Mouse (Mus musculus) forebrain, embryonic 15.5 days (tissue): ENCODE measurements at regions not wholly inside any gene's neighbourhood (a gene's known extent, or its start where the extent isn't known, plus 50 kb on each side); places are given as distances from the start of the nearest gene placed in this dataset.

Experiments
- ATAC-seq: fragments of 200-750 bp; cut with Nextera tagmentation; replicated peaks from 2 replicates; pipeline ENCODE4 v1.8.0; 2017; ENCODE audit warnings: mild to moderate bottlenecking, moderate TSS enrichment, moderate library complexity
- H3K27ac ChIP-seq: fragments of 300-500 bp; sonication (generic); replicated peaks from 2 replicates; pipeline ENCODE4 v1.5.1; 2015; ENCODE audit warnings: mild to moderate bottlenecking, inconsistent platforms
- H3K27me3 ChIP-seq: fragments of 300-500 bp; sonication (generic); 2 replicates; pipeline ENCODE4 v1.6.1; 2015; ENCODE audit warnings: inconsistent platforms
- H3K36me3 ChIP-seq: fragments of 300-500 bp; sonication (generic); 2 replicates; pipeline ENCODE4 v1.6.1; 2015; ENCODE audit warnings: mild to moderate bottlenecking, inconsistent platforms
- H3K4me1 ChIP-seq: fragments of 300-500 bp; sonication (generic); 2 replicates; pipeline ENCODE4 v1.6.1; 2015; ENCODE audit warnings: inconsistent platforms
- H3K4me2 ChIP-seq: fragments of 300-500 bp; sonication (generic); replicated peaks from 2 replicates; pipeline ENCODE4 v1.6.1; 2015; ENCODE audit warnings: mild to moderate bottlenecking, inconsistent platforms
- H3K4me3 ChIP-seq: fragments of 300-500 bp; sonication (generic); 2 replicates; pipeline ENCODE4 v1.5.1; 2015; ENCODE audit warnings: mild to moderate bottlenecking, inconsistent platforms
- H3K9ac ChIP-seq: fragments of 300-500 bp; sonication (generic); replicated peaks from 2 replicates; pipeline ENCODE4 v1.6.1; 2015; ENCODE audit warnings: mild to moderate bottlenecking, inconsistent platforms
- H3K9me3 ChIP-seq: fragments of 300-500 bp; sonication (generic); 2 replicates; pipeline ENCODE4 v1.6.1; 2016; ENCODE audit warnings: inconsistent platforms
- WGBS: fragments of 180-500 bp; shearing (Covaris S2); methylation state at CpG from one replicate; pipeline ENCODE4 v1.1.7; 2015; ENCODE audit warnings: mixed read lengths; 5-methylcytosine and 5-hydroxymethylcytosine counted together

DNA sequence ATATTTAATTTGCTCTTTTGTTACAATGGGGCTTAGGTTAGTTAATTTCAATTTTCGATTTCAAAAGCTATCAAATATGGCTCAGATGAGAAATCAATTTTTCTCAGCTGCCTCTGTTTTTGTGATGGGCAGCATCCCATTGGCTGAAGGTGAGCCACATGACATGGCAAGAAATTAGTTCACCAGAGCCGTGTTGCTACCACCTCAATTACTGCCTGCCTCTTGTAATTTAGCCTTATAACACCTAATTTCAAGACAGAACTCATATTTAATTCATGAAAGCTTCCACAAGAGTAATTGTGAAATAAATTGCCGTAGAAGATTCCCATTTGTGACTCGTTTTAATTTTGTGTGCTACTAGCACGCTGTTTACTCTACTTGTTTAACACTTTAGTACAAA, 262.9 kb downstream of the Nr2f2 start:
- Histone ChIP-seq H3K27me3 (no peaks in the 10 kb centered on the region), H3K9ac (no peak overlapping the region), H3K9me3 (no peaks in the 10 kb centered on the region), H3K4me2 (peak overlapping the region; percentile 29), H3K4me3 (no peak overlapping the region), H3K36me3 (no peaks in the 10 kb centered on the region), H3K4me1 (peaks cover 23% of the 10 kb centered on the region), H3K27ac (peak overlapping the region; percentile 88)
- WGBS, result 17% methylated on average over 5 of the region's 5 CpGs
- ATAC-seq, result peak; percentile 62

DNA sequence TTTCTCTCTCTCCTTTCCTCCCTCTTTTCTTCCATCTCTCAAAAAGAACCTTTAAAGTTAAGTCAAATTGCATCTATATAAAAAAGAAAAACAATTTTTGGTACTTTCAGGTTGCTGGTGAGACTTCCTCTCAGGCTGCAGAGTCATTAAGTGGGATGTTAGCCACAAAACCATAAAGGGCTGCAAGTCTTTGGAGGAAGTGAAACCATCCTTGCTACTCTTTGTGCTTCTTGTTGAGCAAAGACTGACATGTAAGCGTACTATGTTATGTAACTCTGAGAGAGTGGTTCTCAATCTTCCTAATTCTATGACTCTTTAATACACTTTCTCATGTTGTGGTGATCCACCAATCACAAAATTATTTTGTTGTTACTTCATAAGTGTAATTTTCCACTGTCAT, 267.5 kb downstream of the Nr2f2 start:
- 89% methylated on average over 1 of the region's 1 CpGs for WGBS
- ATAC-seq, result no peak
- Histone ChIP-seq H3K9ac (no peak overlapping the region), H3K27me3 (no peaks in the 10 kb centered on the region), H3K36me3 (no peaks in the 10 kb centered on the region), H3K4me1 (peaks cover 10% of the 10 kb centered on the region), H3K9me3 (no peaks in the 10 kb centered on the region), H3K27ac (no peak overlapping the region), H3K4me2 (no peak overlapping the region), H3K4me3 (no peak overlapping the region)

DNA sequence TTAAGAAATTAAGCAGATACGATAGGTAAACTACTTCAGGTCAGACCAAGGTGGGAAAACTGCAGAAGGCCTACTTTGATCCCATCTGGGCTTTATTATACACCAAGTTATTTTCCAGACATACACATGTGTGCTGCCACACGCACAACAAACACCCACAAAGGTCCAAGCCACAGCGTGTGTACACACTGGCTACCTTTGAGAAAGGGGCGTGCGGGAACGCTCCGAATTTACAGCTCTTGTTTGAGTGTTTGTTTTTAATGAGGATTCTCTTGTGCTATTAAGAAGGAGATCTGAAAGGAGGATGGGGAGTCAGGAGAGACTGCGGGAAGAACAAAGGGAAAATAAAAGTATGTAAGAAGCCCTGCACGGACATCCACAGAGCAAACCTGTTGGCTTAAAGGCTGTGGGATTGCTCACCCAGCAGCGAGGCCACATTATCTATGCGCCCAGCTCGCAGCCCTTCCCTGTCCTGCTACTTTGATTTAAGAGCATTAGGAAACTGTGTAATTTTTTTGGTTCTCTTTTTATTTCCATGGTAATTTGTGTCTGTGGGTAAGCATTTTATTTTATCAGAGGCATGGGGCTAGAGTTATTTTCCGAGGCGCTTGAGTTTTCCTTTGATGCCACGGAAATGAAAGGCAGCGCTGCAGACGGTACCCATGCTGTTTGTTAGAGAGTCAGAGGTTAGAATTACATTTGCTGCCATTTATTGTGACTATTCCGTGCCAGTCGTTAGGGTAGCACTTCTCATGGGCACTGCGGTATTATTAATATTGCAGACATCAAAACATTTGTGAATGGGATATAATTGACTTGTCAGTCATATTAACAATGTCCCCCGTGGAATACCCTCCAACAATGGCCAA, 272.4 kb downstream of the Nr2f2 start:
- ATAC-seq, result peak; percentile 78
- peak overlapping the region; percentile 12; the same call in 1 of the 2 replicates for H3K4me2 ChIP-seq
- WGBS, result 35% methylated on average over 21 of the region's 21 CpGs
- H3K9me3 ChIP-seq, result peaks cover 5% of the 10 kb centered on the region; the same call in 1 of the 2 replicates
- H3K27me3 ChIP-seq, result 0 out of 2 replicates have a peak, but pooled peaks cover 3% of the 10 kb centered on the region
- no peak overlapping the region for H3K9ac ChIP-seq
- H3K27ac ChIP-seq, result no peak overlapping the region; the same call in 1 of the 2 replicates
- peaks cover 4% of the 10 kb centered on the region; the same call in 1 of the 2 replicates for H3K4me1 ChIP-seq
- no peak overlapping the region for H3K4me3 ChIP-seq
- H3K36me3 ChIP-seq, result no peaks in the 10 kb centered on the region

DNA sequence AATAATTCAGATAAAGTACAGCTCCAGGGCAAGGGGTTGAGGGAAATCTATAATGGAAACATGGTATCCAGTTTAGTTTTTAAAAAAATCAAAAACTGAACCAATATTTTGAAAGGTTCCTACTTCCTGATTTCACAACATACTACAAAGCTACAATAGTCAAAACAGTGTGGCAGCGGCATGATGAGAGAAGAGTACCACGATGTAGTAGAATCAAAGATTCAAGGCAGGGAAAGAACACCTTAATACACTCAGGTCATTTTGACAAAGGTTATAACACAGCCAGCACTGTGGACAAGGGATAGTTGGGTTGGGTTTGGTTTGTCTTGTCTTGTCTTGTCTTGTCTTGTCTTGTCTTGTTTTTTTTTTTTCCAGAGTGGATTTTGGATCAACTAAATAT, 274.4 kb downstream of the Nr2f2 start:
- Histone ChIP-seq H3K27me3 (peaks cover 4% of the 10 kb centered on the region; the same call in 1 of the 2 replicates), H3K4me2 (no peak overlapping the region), H3K9ac (no peak overlapping the region), H3K4me3 (no peak overlapping the region), H3K4me1 (peaks cover 4% of the 10 kb centered on the region; the same call in 1 of the 2 replicates), H3K27ac (no peak overlapping the region), H3K36me3 (no peaks in the 10 kb centered on the region), H3K9me3 (peaks cover 5% of the 10 kb centered on the region; the same call in 1 of the 2 replicates)
- 99% methylated on average over 2 of the region's 2 CpGs for WGBS
- no peak for ATAC-seq

GRCm38 (mm10) chr7:70089121-70089520, 277.4 kb downstream of the Nr2f2 start:
- Histone ChIP-seq H3K27ac (no peak overlapping the region), H3K36me3 (no peaks in the 10 kb centered on the region), H3K27me3 (peaks cover 6% of the 10 kb centered on the region; the same call in 1 of the 2 replicates), H3K4me2 (no peak overlapping the region), H3K4me1 (peaks cover 4% of the 10 kb centered on the region; the same call in 1 of the 2 replicates), H3K4me3 (no peak overlapping the region), H3K9me3 (peaks cover 5% of the 10 kb centered on the region; the same call in 1 of the 2 replicates), H3K9ac (no peak overlapping the region)
- peak; percentile 58; the same call in 1 of the 2 replicates for ATAC-seq
- WGBS, result 8% methylated on average over 5 of the region's 5 CpGs

- Histone ChIP-seq H3K9ac (no peak overlapping the region), H3K36me3 (no peaks in the 10 kb centered on the region), H3K4me1 (peaks cover 21% of the 10 kb centered on the region), H3K4me3 (no peak overlapping the region), H3K4me2 (no peak overlapping the region), H3K27ac (no peak overlapping the region), H3K9me3 (no peaks in the 10 kb centered on the region), H3K27me3 (no peaks in the 10 kb centered on the region)
- ATAC-seq, result peak; percentile 63; the same call in 1 of the 2 replicates
- 39% methylated on average over 1 of the region's 1 CpGs for WGBS
Measured at GRCm38 (mm10) chr7:70069662-70070061, 296.9 kb downstream of the Nr2f2 start.

DNA sequence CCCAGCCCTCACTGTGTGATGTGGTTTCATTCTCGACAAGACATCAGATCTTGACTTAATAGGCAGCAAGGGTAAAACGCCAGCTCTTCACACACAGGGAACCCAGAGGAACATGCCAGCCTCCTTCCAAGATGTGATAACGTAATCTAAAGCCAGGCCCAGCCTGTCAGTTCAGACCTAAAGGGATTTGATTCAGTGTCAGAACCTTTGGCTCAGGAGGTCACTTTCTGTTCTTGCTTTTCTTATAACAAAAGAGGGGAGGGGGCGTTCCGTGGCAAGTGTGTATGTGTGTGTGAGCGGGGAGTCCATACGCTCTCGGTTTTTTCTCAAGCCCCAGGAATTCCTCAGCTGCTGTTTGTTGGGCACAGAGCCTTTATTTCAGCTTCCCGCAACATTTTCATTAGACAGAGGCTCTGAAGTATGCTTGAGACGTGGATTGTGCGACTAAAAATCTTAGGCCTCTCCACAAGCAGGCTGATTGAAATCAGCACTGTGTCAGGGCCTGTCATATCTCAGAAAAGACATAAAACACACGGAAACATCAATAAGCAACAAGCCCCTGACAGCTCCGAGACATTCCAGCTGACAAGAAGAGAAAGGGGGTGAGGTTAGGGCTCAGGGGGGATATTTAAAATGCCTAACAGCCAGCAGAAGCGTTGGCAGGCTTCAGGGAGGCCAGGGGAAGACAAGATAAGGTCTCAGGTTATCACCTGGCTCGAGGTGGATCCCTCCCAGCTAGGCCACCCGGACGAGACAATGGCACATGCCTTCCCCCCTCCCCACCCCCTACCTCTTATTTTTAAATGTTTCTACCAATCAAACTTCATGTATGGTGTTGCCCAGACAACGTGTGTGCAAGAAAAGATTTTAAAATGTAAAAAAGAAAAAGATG, 298.5 kb downstream of the Nr2f2 start:
- Histone ChIP-seq H3K4me3 (no peak overlapping the region), H3K36me3 (no peaks in the 10 kb centered on the region), H3K9me3 (no peaks in the 10 kb centered on the region), H3K27ac (peak overlapping the region; percentile 56), H3K4me2 (peak overlapping the region; percentile 17; the same call in 1 of the 2 replicates), H3K4me1 (peaks cover 21% of the 10 kb centered on the region), H3K27me3 (peaks cover 5% of the 10 kb centered on the region; the same call in 1 of the 2 replicates), H3K9ac (no peak overlapping the region)
- ATAC-seq, result peak; percentile 74
- WGBS, result 13% methylated on average over 18 of the region's 18 CpGs

GRCm38 (mm10) chr7:70067071-70067470, 299.5 kb downstream of the Nr2f2 start:
- Histone ChIP-seq H3K4me1 (peaks cover 21% of the 10 kb centered on the region), H3K9me3 (no peaks in the 10 kb centered on the region), H3K36me3 (no peaks in the 10 kb centered on the region), H3K9ac (no peak overlapping the region), H3K27ac (no peak overlapping the region), H3K4me2 (no peak overlapping the region), H3K4me3 (no peak overlapping the region), H3K27me3 (peaks cover 9% of the 10 kb centered on the region; the same call in 1 of the 2 replicates)
- WGBS, result 63% methylated on average over 5 of the region's 5 CpGs
- ATAC-seq, result no peak

GRCm38 (mm10) chr7:70066448-70066847, 300.1 kb downstream of the Nr2f2 start:
- peaks cover 21% of the 10 kb centered on the region for H3K4me1 ChIP-seq
- ATAC-seq, result no peak
- no peaks in the 10 kb centered on the region for H3K36me3 ChIP-seq
- H3K9me3 ChIP-seq, result no peaks in the 10 kb centered on the region
- H3K4me2 ChIP-seq, result no peak overlapping the region
- H3K27me3 ChIP-seq, result peaks cover 14% of the 10 kb centered on the region
- H3K4me3 ChIP-seq, result no peak overlapping the region
- no peak overlapping the region for H3K9ac ChIP-seq
- H3K27ac ChIP-seq, result no peak overlapping the region
- 87% methylated on average over 7 of the region's 7 CpGs for WGBS

DNA sequence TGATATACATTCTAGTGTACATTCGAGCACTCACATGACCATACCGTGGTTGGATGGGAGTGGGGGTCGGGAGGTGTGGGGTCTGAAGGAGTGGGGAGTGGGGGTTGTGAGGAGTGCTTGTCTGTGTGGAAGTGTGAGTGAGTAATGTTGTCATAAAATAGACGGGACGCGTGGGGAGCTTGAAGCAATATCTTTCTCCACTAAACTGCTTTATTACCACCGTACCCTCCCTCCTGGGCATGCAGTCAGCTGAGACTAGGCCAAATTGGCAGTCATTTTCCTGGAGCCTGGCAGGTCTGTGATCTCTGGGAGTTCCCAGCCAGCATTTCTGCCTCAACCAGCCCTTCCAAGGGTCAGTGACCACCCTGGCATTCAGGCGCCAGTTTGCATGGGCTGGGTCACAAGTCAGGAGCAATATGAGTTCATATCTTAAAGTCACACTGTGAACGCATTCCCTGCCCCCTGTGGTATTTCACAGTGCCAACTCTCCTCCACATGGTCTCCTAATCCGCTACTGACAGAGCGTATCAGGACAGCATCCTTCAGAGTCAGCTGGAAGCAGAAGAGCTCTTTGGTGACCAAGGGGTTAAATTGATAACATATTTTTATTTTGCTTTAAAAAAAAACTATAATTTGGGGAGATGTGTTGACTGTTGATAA, 300.9 kb downstream of the Nr2f2 start:
- peak; percentile 39; the same call in 1 of the 2 replicates for ATAC-seq
- no peak overlapping the region for H3K4me3 ChIP-seq
- peaks cover 14% of the 10 kb centered on the region for H3K27me3 ChIP-seq
- no peak overlapping the region for H3K9ac ChIP-seq
- H3K27ac ChIP-seq, result no peak overlapping the region
- no peaks in the 10 kb centered on the region for H3K36me3 ChIP-seq
- WGBS, result 61% methylated on average over 11 of the region's 11 CpGs
- H3K9me3 ChIP-seq, result no peaks in the 10 kb centered on the region
- peaks cover 21% of the 10 kb centered on the region for H3K4me1 ChIP-seq
- no peak overlapping the region for H3K4me2 ChIP-seq

DNA sequence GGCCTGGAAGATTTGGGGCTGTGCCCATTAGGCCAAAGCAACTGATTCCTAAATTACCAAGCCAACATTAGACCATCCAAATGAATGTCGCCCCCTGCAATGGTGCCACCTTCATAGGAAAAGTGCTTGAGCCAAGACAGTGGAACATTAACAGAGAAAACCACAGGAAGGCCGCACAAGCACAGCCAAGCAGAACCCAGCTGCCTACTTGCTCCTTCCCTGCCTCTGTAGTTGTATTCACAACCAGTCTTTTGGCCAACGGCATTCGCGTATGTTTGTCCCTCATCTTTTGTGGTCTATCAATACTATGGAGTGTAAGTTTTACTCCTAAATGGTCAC, 319.2 kb downstream of the Nr2f2 start:
- ATAC-seq, result no peak; the same call in 1 of the 2 replicates
- no peak overlapping the region for H3K9ac ChIP-seq
- 85% methylated on average over 5 of the region's 5 CpGs for WGBS
- H3K4me3 ChIP-seq, result no peak overlapping the region
- peaks cover 10% of the 10 kb centered on the region; the same call in 1 of the 2 replicates for H3K4me1 ChIP-seq
- H3K36me3 ChIP-seq, result no peaks in the 10 kb centered on the region
- H3K4me2 ChIP-seq, result no peak overlapping the region
- H3K9me3 ChIP-seq, result no peaks in the 10 kb centered on the region
- no peak overlapping the region for H3K27ac ChIP-seq
- no peaks in the 10 kb centered on the region for H3K27me3 ChIP-seq
